Mouse (Mus musculus): Measurements from ENCODE around the gene BC030870. TPM values are rescaled to one million over a fixed set of nuclear protein-coding genes. Genes with fewer than 3 reads are reported as not detected.
A peak's percentile ranks its signal among the peaks of the same experiment; 100 is the strongest.
"Not testable (repeated sequence)": the region's sequence is repeated elsewhere in the genome, so short reads cannot be mapped to it uniquely, and the experiment has no call there.

Gene BC030870
- not detected in 2 replicates for polyA plus RNA-seq (2014; fragmentation: Nextera tagmentation; extraction: Ambion mirVana)

GRCm38 (mm10) chr8:65129199-65129788, at the start of gene BC030870:
BC030870 (minus strand) TSS chr8:65129563.
- H3K9ac ChIP-seq (ENCODE audit: low read length): no peak within 1 kb of the TSS
- no peaks in the 10 kb centered on the region for H3K9me3 ChIP-seq (replicated peaks; ENCODE audit: control insufficient read depth, low read length)
- H3K4me1 ChIP-seq (ENCODE audit: control insufficient read depth, insufficient read depth, low read length): no peaks in the 10 kb centered on the region
- no peak within 1 kb of the TSS for H3K4me3 ChIP-seq (ENCODE audit: low read depth, low read length)
- H3K36me3 ChIP-seq (ENCODE audit: control insufficient read depth, insufficient read depth, low read length): no peaks in the 10 kb centered on the region
- no peak for DNase-seq (ENCODE audit: low spot score)
- H3K27me3 ChIP-seq (replicated peaks; ENCODE audit: control insufficient read depth, insufficient read depth, low read length): no peaks in the 10 kb centered on the region
- no peak within 1 kb of the TSS for H3K4me2 ChIP-seq (ENCODE audit: low read length)
- WGBS: 86% methylated on average over 15 of the region's 15 CpGs
- no peak within 1 kb of the TSS for H3K27ac ChIP-seq (ENCODE audit: low read depth, low read length)
- no peak for ATAC-seq

- DNase-seq (ENCODE audit: low spot score) (no peak), ATAC-seq (no peak)
- H3K4me1 ChIP-seq (ENCODE audit: control insufficient read depth, insufficient read depth, low read length): no peaks in the 10 kb centered on the region
- 89% methylated on average over 3 of the region's 3 CpGs for WGBS
- H3K9ac ChIP-seq (ENCODE audit: low read length): no peak overlapping the region
- no peak overlapping the region for H3K27ac ChIP-seq (ENCODE audit: low read depth, low read length)
- H3K36me3 ChIP-seq (ENCODE audit: control insufficient read depth, insufficient read depth, low read length): no peaks in the 10 kb centered on the region
- no peak overlapping the region for H3K4me2 ChIP-seq (ENCODE audit: low read length)
- H3K4me3 ChIP-seq (ENCODE audit: low read depth, low read length): no peak overlapping the region
- H3K27me3 ChIP-seq (replicated peaks; ENCODE audit: control insufficient read depth, insufficient read depth, low read length): no peaks in the 10 kb centered on the region
- no peaks in the 10 kb centered on the region for H3K9me3 ChIP-seq (replicated peaks; ENCODE audit: control insufficient read depth, low read length)
Measured at GRCm38 (mm10) chr8:65174746-65175476, 45.5 kb upstream of the BC030870 start.

GRCm38 (mm10) chr8:65169184-65169583, 39.8 kb upstream of the BC030870 start:
- Histone ChIP-seq H3K4me3 (ENCODE audit: low read depth, low read length) (no peak overlapping the region), H3K9ac (ENCODE audit: low read length) (no peak overlapping the region), H3K4me1 (ENCODE audit: control insufficient read depth, insufficient read depth, low read length) (no peaks in the 10 kb centered on the region), H3K36me3 (ENCODE audit: control insufficient read depth, insufficient read depth, low read length) (no peaks in the 10 kb centered on the region), H3K9me3 (replicated peaks; ENCODE audit: control insufficient read depth, low read length) (no peaks in the 10 kb centered on the region), H3K4me2 (ENCODE audit: low read length) (no peak overlapping the region), H3K27me3 (replicated peaks; ENCODE audit: control insufficient read depth, insufficient read depth, low read length) (no peaks in the 10 kb centered on the region), H3K27ac (ENCODE audit: low read depth, low read length) (no peak overlapping the region)
- DNase-seq (ENCODE audit: low spot score) (no peak), ATAC-seq (no peak)
- 82% methylated on average over 3 of the region's 3 CpGs for WGBS

- not testable (repeated sequence) for H3K27me3 ChIP-seq (replicated peaks; ENCODE audit: control insufficient read depth, insufficient read depth, low read length); H3K9me3 ChIP-seq (replicated peaks; ENCODE audit: control insufficient read depth, low read length); H3K4me1 ChIP-seq (ENCODE audit: control insufficient read depth, insufficient read depth, low read length); H3K4me2 ChIP-seq (ENCODE audit: low read length); H3K36me3 ChIP-seq (ENCODE audit: control insufficient read depth, insufficient read depth, low read length); H3K27ac ChIP-seq (ENCODE audit: low read depth, low read length); H3K9ac ChIP-seq (ENCODE audit: low read length); H3K4me3 ChIP-seq (ENCODE audit: low read depth, low read length)
- ATAC-seq (peak; percentile 48; the same call in 1 of the 2 replicates), DNase-seq (ENCODE audit: low spot score) (peak; percentile 51)
- WGBS: 63% methylated on average over 1 of the region's 1 CpGs
Measured at GRCm38 (mm10) chr8:65160676-65161075, 31.3 kb upstream of the BC030870 start.

GRCm38 (mm10) chr8:65159096-65159748, 29.9 kb upstream of the BC030870 start:
- Histone ChIP-seq H3K27ac (ENCODE audit: low read depth, low read length) (no peak overlapping the region), H3K9me3 (replicated peaks; ENCODE audit: control insufficient read depth, low read length) (no peaks in the 10 kb centered on the region), H3K27me3 (replicated peaks; ENCODE audit: control insufficient read depth, insufficient read depth, low read length) (no peaks in the 10 kb centered on the region), H3K9ac (ENCODE audit: low read length) (no peak overlapping the region), H3K4me3 (ENCODE audit: low read depth, low read length) (no peak overlapping the region), H3K36me3 (ENCODE audit: control insufficient read depth, insufficient read depth, low read length) (no peaks in the 10 kb centered on the region), H3K4me2 (ENCODE audit: low read length) (no peak overlapping the region), H3K4me1 (ENCODE audit: control insufficient read depth, insufficient read depth, low read length) (no peaks in the 10 kb centered on the region)
- ATAC-seq: peak; percentile 34; the same call in 1 of the 2 replicates
- DNase-seq (ENCODE audit: low spot score): peak; percentile 46
- 54% methylated on average over 14 of the region's 14 CpGs for WGBS

- 82% methylated on average over 4 of the region's 4 CpGs for WGBS
Measured at GRCm38 (mm10) chr8:65157901-65158300, 28.5 kb upstream of the BC030870 start.

GRCm38 (mm10) chr8:65138830-65139466, 9.6 kb upstream of the BC030870 start:
- Histone ChIP-seq H3K9me3 (replicated peaks; ENCODE audit: control insufficient read depth, low read length) (no peaks in the 10 kb centered on the region), H3K4me1 (ENCODE audit: control insufficient read depth, insufficient read depth, low read length) (no peaks in the 10 kb centered on the region), H3K27me3 (replicated peaks; ENCODE audit: control insufficient read depth, insufficient read depth, low read length) (no peaks in the 10 kb centered on the region), H3K4me2 (ENCODE audit: low read length) (no peak overlapping the region), H3K9ac (ENCODE audit: low read length) (no peak overlapping the region), H3K4me3 (ENCODE audit: low read depth, low read length) (no peak overlapping the region), H3K27ac (ENCODE audit: low read depth, low read length) (no peak overlapping the region), H3K36me3 (ENCODE audit: control insufficient read depth, insufficient read depth, low read length) (no peaks in the 10 kb centered on the region)
- ATAC-seq (no peak), DNase-seq (ENCODE audit: low spot score) (peak; percentile 53)
- 71% methylated on average over 3 of the region's 3 CpGs for WGBS

More at GRCm38 (mm10) chr8:65157901-65158300, 28.5 kb upstream of the BC030870 start:
- H3K4me2 ChIP-seq (ENCODE audit: low read length): no peak overlapping the region
- ATAC-seq (peak; percentile 32; the same call in 1 of the 2 replicates), DNase-seq (ENCODE audit: low spot score) (peak; percentile 39)
- H3K9ac ChIP-seq (ENCODE audit: low read length): no peak overlapping the region
- H3K36me3 ChIP-seq (ENCODE audit: control insufficient read depth, insufficient read depth, low read length): no peaks in the 10 kb centered on the region
- no peaks in the 10 kb centered on the region for H3K4me1 ChIP-seq (ENCODE audit: control insufficient read depth, insufficient read depth, low read length)
- no peaks in the 10 kb centered on the region for H3K27me3 ChIP-seq (replicated peaks; ENCODE audit: control insufficient read depth, insufficient read depth, low read length)
- no peak overlapping the region for H3K4me3 ChIP-seq (ENCODE audit: low read depth, low read length)
- H3K27ac ChIP-seq (ENCODE audit: low read depth, low read length): no peak overlapping the region
- H3K9me3 ChIP-seq (replicated peaks; ENCODE audit: control insufficient read depth, low read length): no peaks in the 10 kb centered on the region

- DNase-seq (ENCODE audit: low spot score): no peak
- H3K27me3 ChIP-seq (replicated peaks; ENCODE audit: control insufficient read depth, insufficient read depth, low read length): no peaks in the 10 kb centered on the region
- H3K9me3 ChIP-seq (replicated peaks; ENCODE audit: control insufficient read depth, low read length): no peaks in the 10 kb centered on the region
- no peak overlapping the region for H3K9ac ChIP-seq (ENCODE audit: low read length)
- H3K27ac ChIP-seq (ENCODE audit: low read depth, low read length): no peak overlapping the region
- no peak overlapping the region for H3K4me3 ChIP-seq (ENCODE audit: low read depth, low read length)
- no peak overlapping the region for H3K4me2 ChIP-seq (ENCODE audit: low read length)
- WGBS: 79% methylated on average over 3 of the region's 3 CpGs
- H3K4me1 ChIP-seq (ENCODE audit: control insufficient read depth, insufficient read depth, low read length): no peaks in the 10 kb centered on the region
- H3K36me3 ChIP-seq (ENCODE audit: control insufficient read depth, insufficient read depth, low read length): no peaks in the 10 kb centered on the region
- ATAC-seq: no peak
Measured at GRCm38 (mm10) chr8:65126454-65126853, 2.9 kb downstream of the BC030870 start.

Data from forebrain, embryonic 14.5 days (tissue).